Mouse (Mus musculus): ENCODE results near the gene Tapt1. TPM values are rescaled to one million over a fixed set of nuclear protein-coding genes. Genes with fewer than 3 reads are reported as not detected.
"Not testable (repeated sequence)": the region's sequence is repeated elsewhere in the genome, so short reads cannot be mapped to it uniquely, and the experiment has no call there.

Tapt1 gene
- total RNA-seq, 2 experiments from 2014 or later = 19.7 to 19.9 TPM

DNA sequence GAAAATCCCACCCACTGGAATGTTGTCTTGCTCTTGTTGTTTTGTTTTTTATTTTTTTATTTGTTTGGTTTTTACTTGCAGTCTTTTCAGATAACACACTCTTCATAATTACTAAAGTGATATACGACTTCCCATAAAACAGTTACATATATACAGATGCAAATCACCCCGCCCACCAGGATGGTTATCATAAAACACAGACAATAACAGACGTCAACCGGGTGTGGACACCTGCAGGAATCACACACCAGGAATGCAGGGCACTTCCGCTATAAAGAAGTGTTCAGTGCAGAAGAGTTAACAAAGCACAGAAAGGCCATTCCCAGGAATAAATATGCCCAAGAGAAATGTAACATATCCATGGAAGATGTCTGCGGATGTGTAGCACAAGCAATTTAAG lies 68.7 kb downstream of the Tapt1 start:
- no peak for DNase-seq (ENCODE audit: low spot score)
- intact Hi-C loops (cut with DNase I) = no loop called here

DNA sequence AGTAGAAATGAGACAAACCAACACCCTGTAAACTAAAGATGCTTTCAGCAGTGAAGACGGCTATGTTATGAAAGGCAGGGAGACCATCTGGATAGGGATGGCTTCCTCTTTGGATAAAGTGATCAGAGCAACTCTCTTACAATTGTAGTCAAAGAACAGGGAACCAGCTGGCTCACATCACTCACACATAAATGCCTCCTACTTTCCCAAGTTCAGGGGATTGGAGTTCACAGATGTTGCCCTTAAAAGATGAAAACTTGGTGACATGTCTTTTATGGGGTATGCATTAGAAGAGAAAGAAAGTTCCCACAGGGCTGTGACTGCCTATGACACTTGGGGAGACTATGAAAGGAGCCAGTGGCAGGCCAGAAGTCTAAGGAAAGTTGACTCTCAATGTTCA lies 73.4 kb downstream of the Tapt1 start:
- no peak for DNase-seq (ENCODE audit: low spot score)
- intact Hi-C loops (cut with DNase I) = no loop called here

DNA sequence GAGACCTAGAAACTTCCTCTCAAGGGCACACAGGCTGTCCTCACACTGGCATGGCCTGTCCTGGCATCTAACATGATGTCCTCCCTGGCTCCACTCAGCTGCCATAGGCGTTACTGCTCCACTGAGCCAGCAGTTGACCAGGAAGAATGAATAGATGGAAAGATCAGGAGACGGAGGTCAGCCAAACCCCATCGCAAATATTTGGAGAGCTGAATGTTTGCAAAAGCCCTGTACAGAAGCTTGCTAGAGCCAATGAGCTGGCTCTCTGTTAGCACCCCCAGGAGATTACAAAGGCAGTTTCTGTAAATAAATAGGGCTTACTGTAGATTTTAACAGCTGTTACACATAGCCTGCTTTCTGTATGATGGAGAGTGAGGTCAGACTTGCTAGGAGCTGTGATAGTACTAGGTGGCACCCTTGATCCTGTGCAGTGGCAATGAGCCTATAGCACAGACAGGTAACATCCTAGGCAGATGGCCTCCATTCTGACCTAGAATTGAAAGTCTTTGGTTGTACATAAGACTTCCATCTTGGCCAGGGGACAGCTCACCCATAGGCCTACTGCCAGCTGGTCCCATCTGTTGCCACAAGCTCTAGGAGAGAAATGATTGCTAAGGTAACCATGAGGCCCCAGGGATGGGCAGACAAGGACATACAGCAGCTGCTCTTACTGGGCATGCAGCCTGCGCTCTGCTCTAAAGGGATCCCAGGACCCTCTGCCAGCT lies 74.9 kb downstream of the Tapt1 start:
- intact Hi-C loops (cut with DNase I) = no loop called here
- DNase-seq (ENCODE audit: low spot score) = no peak

DNA sequence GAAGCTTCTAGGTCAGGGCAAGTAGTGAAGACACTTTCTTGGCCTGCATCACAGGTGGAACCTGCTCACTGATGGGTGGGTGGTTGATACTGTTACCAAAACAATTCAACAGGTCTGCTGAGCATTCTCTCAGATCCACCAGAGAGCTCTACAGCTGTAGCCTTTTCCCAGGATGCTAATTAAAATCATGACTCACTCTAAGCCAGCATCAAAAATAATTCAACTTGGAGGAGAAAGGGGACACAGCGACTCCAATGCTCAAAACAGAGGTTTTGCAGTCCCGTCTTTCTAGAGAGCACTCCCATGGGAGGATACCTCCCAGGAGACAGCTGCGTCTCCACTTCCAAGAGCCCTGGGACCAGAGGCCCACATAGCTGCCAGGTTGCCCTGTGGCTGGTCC lies 78.7 kb downstream of the Tapt1 start:
- DNase-seq (ENCODE audit: low spot score) = no peak
- intact Hi-C loops (cut with DNase I) = no loop called here

DNA sequence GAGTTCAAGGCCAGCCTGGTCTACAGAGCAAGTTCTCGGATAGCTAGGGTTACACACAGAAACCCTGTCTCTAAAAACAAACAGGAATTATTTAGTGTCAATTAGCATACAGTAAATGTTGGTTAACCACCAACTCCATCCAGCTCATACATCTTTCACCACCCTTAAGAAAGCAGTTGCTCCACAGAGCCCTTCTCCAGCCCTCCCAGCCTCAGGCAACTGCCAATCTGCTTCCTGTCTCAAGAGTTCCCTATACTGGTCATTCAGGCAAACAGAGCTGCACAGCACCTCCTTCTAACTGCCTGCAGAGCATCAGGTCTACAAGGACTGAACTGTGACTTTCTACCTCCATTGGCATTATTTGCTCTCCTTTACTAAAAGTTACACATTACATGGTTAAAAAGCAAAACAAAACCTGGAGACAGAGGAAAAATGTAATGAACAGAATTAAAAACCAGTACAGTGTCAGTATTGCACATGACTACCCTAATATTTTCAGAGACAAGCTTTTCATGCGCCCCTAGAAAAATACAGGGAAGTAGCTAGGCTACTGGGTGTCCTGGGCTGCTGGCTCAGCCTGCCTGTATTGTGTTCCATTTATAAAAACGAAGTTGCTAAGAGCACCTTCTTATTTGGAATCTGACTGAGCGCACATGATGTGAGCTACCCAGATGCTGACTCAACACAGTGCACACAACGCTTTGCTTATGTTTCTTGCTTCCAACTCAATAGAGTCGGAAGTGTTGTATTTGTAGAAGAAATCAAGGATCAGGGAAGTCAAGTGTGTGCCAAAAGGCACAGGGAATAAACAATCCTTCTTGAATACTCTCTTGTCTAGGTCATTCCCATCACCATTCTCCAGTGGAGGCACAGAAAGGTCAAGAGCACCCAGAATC lies 79.7 kb downstream of the Tapt1 start:
- no peak for DNase-seq (ENCODE audit: low spot score)
- intact Hi-C loops (cut with DNase I) = no loop called here

DNA sequence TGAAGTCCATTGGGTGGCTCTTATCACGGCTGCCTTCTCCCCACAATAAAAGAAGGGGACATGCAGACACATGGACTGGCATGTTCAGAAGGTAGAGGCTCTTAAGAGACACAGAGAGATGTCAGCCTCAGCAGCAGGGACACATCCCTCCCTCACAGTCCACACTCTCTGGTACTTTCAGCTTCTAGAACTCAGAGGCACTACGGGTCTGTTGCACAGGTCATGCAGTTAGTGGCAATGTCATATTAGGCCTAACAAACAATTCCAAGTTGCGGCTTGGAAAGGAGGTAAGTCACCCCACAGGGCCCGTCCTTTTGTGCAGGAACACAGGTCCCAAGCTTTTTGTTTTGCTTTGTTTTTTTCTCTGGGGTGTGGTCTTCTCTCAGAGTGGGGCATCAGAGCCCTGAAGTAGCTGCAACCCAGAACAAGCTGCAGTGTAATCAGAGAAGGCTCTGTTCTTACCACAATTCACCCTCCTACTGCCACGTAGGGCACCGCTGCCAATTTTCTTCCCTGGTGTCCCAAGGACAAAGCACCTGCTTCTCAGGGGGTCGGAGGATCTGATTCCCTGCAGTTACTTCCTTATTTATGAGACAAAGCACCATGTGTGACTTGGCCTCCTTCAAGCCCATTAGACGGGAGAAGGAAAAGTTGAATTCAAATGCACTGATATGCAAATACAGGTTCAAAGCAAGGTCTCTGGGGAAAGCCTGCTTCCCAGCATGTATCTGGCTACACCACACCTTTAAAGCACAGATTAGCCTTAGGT lies 82.8 kb downstream of the Tapt1 start:
- no peak for DNase-seq (ENCODE audit: low spot score)
- intact Hi-C loops (cut with DNase I) = no loop called here

DNA sequence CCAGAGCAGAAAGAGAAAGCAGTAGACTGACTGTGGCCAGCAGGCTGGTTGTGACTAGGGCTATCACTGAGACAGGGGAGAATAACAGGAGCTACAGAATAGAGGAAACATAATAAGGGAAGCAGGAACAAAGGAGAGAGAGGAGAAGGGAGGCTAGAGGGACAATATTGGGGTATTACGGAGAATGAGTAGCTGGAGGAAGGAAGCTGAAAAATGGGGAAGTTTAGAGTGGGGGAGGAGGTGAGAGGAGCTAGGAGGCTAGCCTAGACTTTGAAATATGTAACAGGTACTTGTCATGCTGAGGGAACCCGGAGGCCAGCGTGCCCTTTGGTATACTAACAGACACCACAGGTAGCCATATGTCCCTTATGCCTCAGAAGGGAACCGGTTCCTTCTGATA lies 98.9 kb downstream of the Tapt1 start:
- intact Hi-C loops (cut with DNase I) = no loop called here
- DNase-seq (ENCODE audit: low spot score) = no peak

DNA sequence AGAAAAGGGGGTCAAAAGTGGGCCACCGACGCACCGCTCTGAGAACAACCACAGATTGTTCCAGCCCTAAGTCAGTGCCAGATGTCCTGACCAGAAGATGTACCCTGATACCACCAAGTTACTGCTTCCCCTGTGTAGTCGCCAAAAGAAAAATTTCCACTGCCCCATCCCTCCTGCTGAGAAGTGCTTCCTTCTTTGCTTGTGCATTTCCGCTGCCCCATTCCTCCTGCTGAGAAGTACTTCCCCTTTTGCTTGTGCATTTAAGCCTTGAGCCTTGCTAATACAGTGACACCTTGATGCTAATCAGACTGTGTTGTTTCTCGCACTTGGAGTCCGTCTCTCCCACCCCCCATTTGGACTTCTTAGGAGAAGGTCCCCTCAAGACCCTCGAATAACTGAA lies 99.9 kb downstream of the Tapt1 start:
- DNase-seq (ENCODE audit: low spot score); intact Hi-C loops (cut with DNase I): not testable (repeated sequence)

Other genes with a start within 250 kb of the Tapt1 start
- gene Fgfbp1, start 244.8 kb downstream of the Tapt1 start, total RNA-seq (2021) = under 1 TPM; 0.22 to 0.29 TPM
- 10 to 100 TPM in 1 of 2 experiments, 1 to 10 TPM in 1; 7.5 to 11.6 TPM for gene Prom1, start 124.6 kb downstream of the Tapt1 start, total RNA-seq (2021)